Mouse (Mus musculus): Measurements from ENCODE around the gene Pgbd5. TPM values are rescaled to one million over a fixed set of nuclear protein-coding genes. Genes with fewer than 3 reads are reported as not detected.

Gene Pgbd5
- polyA plus RNA-seq, 1 experiment from 2014 or later: 16.4 TPM

GRCm38 (mm10) chr8:124398843-124399402 is 40.5 kb downstream of the Pgbd5 start:
- H3K9me3 ChIP-seq: no peaks in the 10 kb centered on the region
- WGBS: 35% methylated on average over 12 of the region's 12 CpGs
- 0 out of 2 replicates have a peak, but pooled peaks have one; percentile 25 for ATAC-seq (ENCODE audit: low FRiP score, low read depth)
- H3K27me3 ChIP-seq: no peaks in the 10 kb centered on the region
- H3K36me3 ChIP-seq: no peaks in the 10 kb centered on the region
- no peak overlapping the region for H3K4me2 ChIP-seq
- no peak overlapping the region for H3K27ac ChIP-seq (replicated peaks)
- H3K9ac ChIP-seq: no peak overlapping the region
- H3K4me3 ChIP-seq: no peak overlapping the region
- peaks cover 3% of the 10 kb centered on the region; the same call in 1 of the 2 replicates for H3K4me1 ChIP-seq (replicated peaks)

- Histone ChIP-seq H3K4me1 (replicated peaks) (peaks cover 12% of the 10 kb centered on the region; the same call in 1 of the 2 replicates), H3K36me3 (no peaks in the 10 kb centered on the region), H3K4me3 (no peak overlapping the region), H3K27ac (replicated peaks) (no peak overlapping the region), H3K4me2 (no peak overlapping the region), H3K27me3 (no peaks in the 10 kb centered on the region), H3K9me3 (no peaks in the 10 kb centered on the region), H3K9ac (no peak overlapping the region)
- WGBS: 74% methylated on average over 11 of the region's 11 CpGs
- ATAC-seq (ENCODE audit: low FRiP score, low read depth): no peak
These were observed 42.0 kb downstream of the Pgbd5 start for GRCm38 (mm10) chr8:124397321-124398065.

- ATAC-seq (ENCODE audit: low FRiP score, low read depth): no peak
- Histone ChIP-seq H3K36me3 (no peaks in the 10 kb centered on the region), H3K27ac (replicated peaks) (no peak overlapping the region), H3K9ac (no peak overlapping the region), H3K4me1 (replicated peaks) (peaks cover 12% of the 10 kb centered on the region; the same call in 1 of the 2 replicates), H3K4me2 (no peak overlapping the region), H3K9me3 (no peaks in the 10 kb centered on the region), H3K4me3 (no peak overlapping the region), H3K27me3 (no peaks in the 10 kb centered on the region)
- WGBS: 87% methylated on average over 2 of the region's 2 CpGs
These were observed 42.9 kb downstream of the Pgbd5 start for GRCm38 (mm10) chr8:124396531-124396930.

GRCm38 (mm10) chr8:124395392-124395791 is 44.1 kb downstream of the Pgbd5 start:
- H3K27me3 ChIP-seq: no peaks in the 10 kb centered on the region
- no peak overlapping the region for H3K4me2 ChIP-seq
- no peak overlapping the region for H3K27ac ChIP-seq (replicated peaks)
- no peak overlapping the region for H3K9ac ChIP-seq
- 80% methylated on average over 7 of the region's 7 CpGs for WGBS
- no peaks in the 10 kb centered on the region for H3K9me3 ChIP-seq
- ATAC-seq (ENCODE audit: low FRiP score, low read depth): no peak
- peaks cover 12% of the 10 kb centered on the region; the same call in 1 of the 2 replicates for H3K4me1 ChIP-seq (replicated peaks)
- H3K4me3 ChIP-seq: no peak overlapping the region
- H3K36me3 ChIP-seq: no peaks in the 10 kb centered on the region

- no peak overlapping the region for H3K4me3 ChIP-seq
- no peak overlapping the region for H3K4me2 ChIP-seq
- no peaks in the 10 kb centered on the region for H3K27me3 ChIP-seq
- no peaks in the 10 kb centered on the region for H3K9me3 ChIP-seq
- no peak for ATAC-seq (ENCODE audit: low FRiP score, low read depth)
- peaks cover 12% of the 10 kb centered on the region; the same call in 1 of the 2 replicates for H3K4me1 ChIP-seq (replicated peaks)
- H3K27ac ChIP-seq (replicated peaks): no peak overlapping the region
- 90% methylated on average over 7 of the region's 7 CpGs for WGBS
- H3K36me3 ChIP-seq: no peaks in the 10 kb centered on the region
- no peak overlapping the region for H3K9ac ChIP-seq
These were observed 44.5 kb downstream of the Pgbd5 start for GRCm38 (mm10) chr8:124394951-124395350.

- no peak overlapping the region for H3K4me2 ChIP-seq
- no peaks in the 10 kb centered on the region for H3K9me3 ChIP-seq
- no peaks in the 10 kb centered on the region for H3K27me3 ChIP-seq
- no peak overlapping the region for H3K27ac ChIP-seq (replicated peaks)
- H3K4me1 ChIP-seq (replicated peaks): peaks cover 9% of the 10 kb centered on the region; the same call in 1 of the 2 replicates
- H3K9ac ChIP-seq: no peak overlapping the region
- ATAC-seq (ENCODE audit: low FRiP score, low read depth): no peak
- 83% methylated on average over 4 of the region's 4 CpGs for WGBS
- H3K36me3 ChIP-seq: no peaks in the 10 kb centered on the region
- no peak overlapping the region for H3K4me3 ChIP-seq
These were observed 45.5 kb downstream of the Pgbd5 start for GRCm38 (mm10) chr8:124393927-124394326.

GRCm38 (mm10) chr8:124393013-124393412 is 46.4 kb downstream of the Pgbd5 start:
- no peak overlapping the region for H3K4me3 ChIP-seq
- H3K4me2 ChIP-seq: no peak overlapping the region
- H3K36me3 ChIP-seq: no peaks in the 10 kb centered on the region
- H3K9me3 ChIP-seq: no peaks in the 10 kb centered on the region
- 86% methylated on average over 5 of the region's 5 CpGs for WGBS
- no peaks in the 10 kb centered on the region for H3K27me3 ChIP-seq
- no peak for ATAC-seq (ENCODE audit: low FRiP score, low read depth)
- H3K9ac ChIP-seq: no peak overlapping the region
- H3K27ac ChIP-seq (replicated peaks): no peak overlapping the region
- peaks cover 9% of the 10 kb centered on the region; the same call in 1 of the 2 replicates for H3K4me1 ChIP-seq (replicated peaks)

- no peak for ATAC-seq (ENCODE audit: low FRiP score, low read depth)
- H3K27me3 ChIP-seq: no peaks in the 10 kb centered on the region
- no peaks in the 10 kb centered on the region for H3K9me3 ChIP-seq
- no peaks in the 10 kb centered on the region for H3K36me3 ChIP-seq
- no peak overlapping the region for H3K4me2 ChIP-seq
- H3K4me1 ChIP-seq (replicated peaks): peaks cover 9% of the 10 kb centered on the region; the same call in 1 of the 2 replicates
- H3K27ac ChIP-seq (replicated peaks): no peak overlapping the region
- WGBS: 46% methylated on average over 10 of the region's 10 CpGs
- no peak overlapping the region for H3K4me3 ChIP-seq
- H3K9ac ChIP-seq: no peak overlapping the region
These were observed 47.0 kb downstream of the Pgbd5 start for GRCm38 (mm10) chr8:124392271-124393012.

- H3K9me3 ChIP-seq: no peaks in the 10 kb centered on the region
- H3K4me3 ChIP-seq: no peak overlapping the region
- no peaks in the 10 kb centered on the region for H3K36me3 ChIP-seq
- H3K4me1 ChIP-seq (replicated peaks): peaks cover 9% of the 10 kb centered on the region; the same call in 1 of the 2 replicates
- ATAC-seq (ENCODE audit: low FRiP score, low read depth): no peak
- no peak overlapping the region for H3K27ac ChIP-seq (replicated peaks)
- 82% methylated on average over 7 of the region's 7 CpGs for WGBS
- no peak overlapping the region for H3K9ac ChIP-seq
- no peaks in the 10 kb centered on the region for H3K27me3 ChIP-seq
- H3K4me2 ChIP-seq: no peak overlapping the region
These were observed 48.3 kb downstream of the Pgbd5 start for GRCm38 (mm10) chr8:124391191-124391590.

GRCm38 (mm10) chr8:124389495-124389894 is 50.0 kb downstream of the Pgbd5 start:
- no peak for ATAC-seq (ENCODE audit: low FRiP score, low read depth)
- Histone ChIP-seq H3K9me3 (no peaks in the 10 kb centered on the region), H3K9ac (no peak overlapping the region), H3K27ac (replicated peaks) (no peak overlapping the region), H3K4me3 (no peak overlapping the region), H3K27me3 (no peaks in the 10 kb centered on the region), H3K4me2 (no peak overlapping the region), H3K4me1 (replicated peaks) (0 out of 2 replicates have a peak, but pooled peaks cover 9% of the 10 kb centered on the region), H3K36me3 (no peaks in the 10 kb centered on the region)
- WGBS: 80% methylated on average over 11 of the region's 11 CpGs

- Histone ChIP-seq H3K27me3 (no peaks in the 10 kb centered on the region), H3K4me2 (no peak overlapping the region), H3K9me3 (no peaks in the 10 kb centered on the region), H3K9ac (no peak overlapping the region), H3K4me1 (replicated peaks) (peaks cover 9% of the 10 kb centered on the region), H3K36me3 (no peaks in the 10 kb centered on the region; the same call in 1 of the 2 replicates), H3K27ac (replicated peaks) (no peak overlapping the region), H3K4me3 (no peak overlapping the region)
- 63% methylated on average over 23 of the region's 23 CpGs for WGBS
- 0 out of 2 replicates have a peak, but pooled peaks have one; percentile 35 for ATAC-seq (ENCODE audit: low FRiP score, low read depth)
These were observed 53.1 kb downstream of the Pgbd5 start for GRCm38 (mm10) chr8:124386225-124386899.

All from hindbrain, embryonic 15.5 days (tissue).